Mouse (Mus musculus) bone marrow macrophage, adult 2 months (primary cell): ENCODE results near the gene Bmp2k.

ENCODE experiments used
- CTCF ChIP-seq: IDR thresholded peaks from 2 replicates; pipeline ENCODE4 v1.5.1; 2012; ENCODE audit warnings: low read depth, mild to moderate bottlenecking, low read length, moderate library complexity
- POLR2A ChIP-seq: IDR thresholded peaks from 2 replicates; pipeline ENCODE4 v1.6.1; 2012; ENCODE audit warnings: mild to moderate bottlenecking, low read depth, low read length, borderline replicate concordance

GRCm38 (mm10) chr5:96961852-96962251 is 35.6 kb upstream of the Bmp2k start:
- TF ChIP-seq CTCF (no peak), POLR2A (no peak)
